Mouse (Mus musculus): ENCODE results near the gene Nfatc2ip.

DNA sequence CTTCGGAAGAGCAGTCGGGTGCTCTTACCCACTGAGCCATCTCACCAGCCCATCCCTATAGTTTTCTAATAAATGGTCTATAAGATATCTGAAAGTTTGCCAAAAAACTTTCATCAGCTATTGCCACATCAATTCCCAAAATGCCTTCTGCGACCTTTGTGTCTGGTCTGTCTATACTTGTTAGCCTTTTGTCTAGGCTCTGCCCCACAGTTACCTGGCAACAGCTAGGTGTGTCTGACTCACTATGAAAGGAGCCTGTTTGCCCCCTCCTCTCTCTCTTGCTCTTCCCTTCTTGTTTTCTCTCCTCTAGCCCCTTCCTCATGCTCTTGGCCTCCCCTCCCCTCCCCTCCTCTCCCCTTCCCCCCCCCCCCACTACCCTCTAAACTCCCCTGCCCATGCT is 51.0 kb downstream of the Nfatc2ip start:
- TF ChIP-seq MAFK (IDR thresholded peaks at IDR 0.05; ENCODE audit: insufficient read depth, low read depth, low read length) (no peak), HCFC1 (IDR thresholded peaks at IDR 0.05; ENCODE audit: borderline replicate concordance, insufficient read depth, low read length) (no peak), ZNF384 (IDR thresholded peaks at IDR 0.05; ENCODE audit: low read depth, low read length) (no peak), CHD2 (IDR thresholded peaks at IDR 0.05; ENCODE audit: low read depth, low read length) (no peak), ZC3H11A (IDR thresholded peaks at IDR 0.05; ENCODE audit: borderline replicate concordance, low read depth, low read length) (no peak)

All from ES-E14 (cell line).